Mouse (Mus musculus): ENCODE results near the gene Tmem184a. TPM values are rescaled to one million over a fixed set of nuclear protein-coding genes. Genes with fewer than 3 reads are reported as not detected.
A peak's percentile ranks its signal among the peaks of the same experiment; 100 is the strongest.

Tmem184a gene
- total RNA-seq (2017) = 0.14 TPM in 1 of 2 replicates, not detected in the other

DNA sequence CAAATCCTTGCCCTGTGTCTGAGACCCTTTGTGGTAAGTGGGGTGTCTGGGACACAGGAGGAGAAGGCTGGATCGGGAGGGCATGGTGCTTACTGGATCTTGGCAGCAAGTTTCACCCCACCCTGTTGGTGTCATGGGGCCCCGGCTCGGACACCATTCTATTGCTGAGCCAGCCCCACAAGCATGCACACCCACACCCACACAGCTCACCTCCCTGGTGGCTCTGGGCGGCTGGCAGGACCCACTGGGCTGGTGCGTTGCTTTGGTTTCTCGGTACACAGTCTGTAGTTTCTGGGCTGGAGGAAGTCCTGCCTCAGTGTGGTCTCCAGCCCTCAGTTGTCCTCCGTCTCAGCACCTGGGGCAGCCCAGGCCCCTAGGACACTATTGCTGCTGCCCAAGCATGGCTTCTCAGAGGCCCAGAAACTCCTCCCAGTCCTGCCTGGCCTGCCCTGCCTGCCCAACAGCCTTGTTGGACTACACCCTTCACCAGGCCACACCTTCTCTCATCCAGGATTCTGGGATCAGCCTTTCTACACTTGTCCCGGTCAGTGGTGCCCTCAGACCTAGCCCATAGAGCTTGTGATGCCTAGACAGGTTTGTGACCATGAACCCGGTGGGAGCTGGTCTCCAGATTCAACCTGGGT is at the start of gene Tmem184a:
Tmem184a (minus strand) TSS at position 380 of the 644 bp plus-strand sequence.
- ATAC-seq (replicated peaks; ENCODE audit: low read depth, poor library complexity, severe bottlenecking) = no peak

DNA sequence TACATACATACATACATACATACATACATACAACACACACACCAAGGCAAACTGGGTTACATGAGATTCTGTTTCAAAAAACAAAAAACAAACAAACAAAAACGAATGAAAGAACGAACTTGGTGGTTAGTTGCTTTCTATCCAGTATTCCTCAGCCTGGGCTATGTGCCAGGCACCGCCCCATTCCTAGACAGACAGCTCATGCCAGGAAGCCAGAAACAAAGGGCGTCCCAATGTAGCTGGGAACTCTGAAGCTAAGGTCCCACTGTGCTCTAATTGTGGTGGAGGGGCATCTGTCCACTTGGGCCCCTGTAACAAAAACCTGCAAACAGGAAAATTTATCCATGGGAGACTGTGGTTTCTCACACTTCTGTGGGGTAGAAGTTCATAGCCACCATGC is 43.0 kb upstream of the Tmem184a start:
- no peak for ATAC-seq (replicated peaks; ENCODE audit: low read depth, poor library complexity, severe bottlenecking)

DNA sequence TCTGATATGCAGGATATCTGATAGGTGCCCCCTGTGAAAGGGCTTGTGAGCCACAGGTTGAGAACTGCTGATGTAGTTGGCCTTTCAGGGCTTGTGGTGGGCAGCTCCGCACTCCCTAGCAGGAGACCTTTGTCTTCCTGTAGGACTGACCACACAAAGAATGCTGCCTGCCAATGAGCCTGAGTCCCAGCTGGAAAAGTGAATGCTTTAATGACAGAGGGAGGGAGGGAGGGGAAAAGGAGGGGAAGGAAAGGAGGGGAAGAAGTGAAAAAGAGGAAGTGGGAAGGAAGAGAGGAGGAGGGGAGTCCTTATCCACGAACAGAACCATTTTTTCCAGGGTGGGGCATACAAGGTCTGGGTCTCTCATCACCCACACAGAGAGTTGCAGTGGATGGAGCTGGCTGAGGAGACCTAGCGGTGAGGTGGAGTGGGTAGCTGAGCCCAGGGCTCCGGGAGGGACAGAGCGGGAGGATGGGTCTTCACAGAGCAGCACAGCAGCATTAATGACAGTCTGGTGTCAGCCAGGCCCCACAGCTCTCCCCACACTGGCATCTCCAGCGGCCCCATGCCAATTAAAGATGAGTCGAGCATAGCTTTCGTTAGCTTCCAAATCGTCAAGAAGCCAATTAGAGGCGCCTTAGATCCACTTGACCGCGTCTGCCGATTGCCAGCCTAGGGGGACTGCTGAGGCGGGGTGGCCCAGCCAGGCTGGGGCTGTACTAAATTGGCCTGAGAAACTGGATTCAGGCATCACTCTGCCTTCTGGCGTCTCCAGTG is 40.8 kb upstream of the Tmem184a start:
- no peak for ATAC-seq (replicated peaks; ENCODE audit: low read depth, poor library complexity, severe bottlenecking)

DNA sequence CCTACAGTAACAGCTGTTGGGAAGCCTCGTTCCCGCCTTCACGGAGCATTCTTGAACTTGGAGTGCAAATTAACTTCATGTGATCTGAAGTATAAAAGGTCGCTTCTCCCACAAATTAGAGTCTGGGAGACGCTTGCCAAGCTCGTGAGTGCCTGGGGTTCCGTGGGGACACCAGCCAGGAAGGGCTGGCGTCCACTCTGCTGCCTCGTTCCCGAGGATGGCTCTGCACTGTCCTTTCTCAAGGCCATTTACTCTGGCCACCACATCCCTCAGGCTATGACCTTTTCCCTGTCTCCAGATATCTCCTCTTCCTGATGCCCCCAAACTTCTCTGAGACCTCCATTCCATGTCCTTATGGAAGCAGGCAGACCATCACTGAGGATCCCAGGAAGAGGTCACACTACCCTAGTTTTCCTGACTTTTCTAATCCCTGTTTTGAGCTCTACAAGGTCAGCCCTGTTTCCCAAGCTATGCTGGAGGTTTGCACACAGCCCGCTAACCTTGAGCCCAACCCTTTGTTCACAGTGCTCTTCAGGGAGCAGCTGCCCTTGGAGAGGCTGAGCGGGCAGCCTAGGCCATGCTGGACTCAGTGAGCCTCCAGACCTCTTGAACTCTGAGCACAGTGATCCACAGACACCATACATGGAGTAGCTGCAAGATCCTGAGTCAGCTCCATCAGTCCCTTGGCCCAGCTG is 30.1 kb upstream of the Tmem184a start:
- ATAC-seq (replicated peaks; ENCODE audit: low read depth, poor library complexity, severe bottlenecking) = no peak

DNA sequence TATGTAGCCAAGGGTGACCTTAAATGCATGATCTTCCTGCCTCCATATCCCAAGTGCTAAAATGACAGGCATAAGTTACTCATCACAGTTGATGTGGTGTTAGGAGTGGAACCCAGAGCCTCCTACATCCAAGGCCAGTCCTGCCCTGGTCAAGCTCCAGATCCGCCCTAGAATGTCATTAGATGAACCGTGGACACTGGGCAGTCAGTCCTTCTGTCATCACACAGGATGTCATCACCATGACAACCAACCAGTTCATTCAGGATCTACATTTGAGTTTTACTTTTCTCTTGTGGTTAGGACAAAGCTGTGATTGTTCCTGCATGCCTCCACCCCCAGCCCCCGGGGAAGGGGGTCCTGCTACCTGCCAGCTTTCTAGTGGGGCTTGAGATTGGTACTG is 19.4 kb upstream of the Tmem184a start:
- ATAC-seq (replicated peaks; ENCODE audit: low read depth, poor library complexity, severe bottlenecking) = no peak

DNA sequence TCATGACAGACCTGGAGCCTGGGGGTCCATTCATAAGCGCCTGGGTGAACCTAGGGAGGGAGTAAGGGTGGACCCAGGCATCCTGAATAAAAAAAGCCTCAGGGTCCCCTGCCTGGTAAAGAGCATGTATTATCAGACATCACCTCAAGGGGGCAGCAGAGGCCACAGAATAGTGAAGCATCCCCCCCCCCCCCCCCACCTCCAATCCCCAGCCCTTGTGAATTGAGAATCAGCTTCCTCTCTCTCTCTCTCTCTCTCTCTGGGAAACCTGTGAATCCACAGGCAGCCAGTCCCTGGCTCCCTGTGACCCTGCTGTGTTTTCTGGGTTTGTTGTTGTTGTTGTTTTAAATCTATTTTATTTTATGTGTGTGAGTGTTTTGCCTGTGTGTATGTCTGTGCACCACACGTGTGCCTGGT is 18.8 kb upstream of the Tmem184a start:
- ATAC-seq (replicated peaks; ENCODE audit: low read depth, poor library complexity, severe bottlenecking) = peak; percentile 76

DNA sequence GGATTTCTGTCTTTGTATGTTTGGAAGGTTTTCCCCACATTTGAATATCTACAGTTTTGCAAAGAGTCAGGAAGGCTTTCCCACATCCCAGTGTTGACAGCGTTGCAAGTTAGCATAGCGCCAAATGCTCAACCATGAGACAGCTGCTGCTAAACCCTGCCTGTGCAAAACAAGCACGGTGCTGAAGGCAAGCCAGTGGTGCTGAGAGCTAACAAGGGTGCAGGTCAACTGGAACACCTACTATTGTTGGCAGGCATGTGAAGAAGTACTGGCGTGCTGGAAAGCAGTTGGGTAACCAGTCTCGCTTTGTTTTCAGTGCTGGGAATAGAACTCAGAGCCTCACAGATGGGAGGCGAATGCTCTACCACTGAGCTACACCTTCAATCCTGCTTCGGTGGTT is 16.0 kb upstream of the Tmem184a start:
- no peak for ATAC-seq (replicated peaks; ENCODE audit: low read depth, poor library complexity, severe bottlenecking)

DNA sequence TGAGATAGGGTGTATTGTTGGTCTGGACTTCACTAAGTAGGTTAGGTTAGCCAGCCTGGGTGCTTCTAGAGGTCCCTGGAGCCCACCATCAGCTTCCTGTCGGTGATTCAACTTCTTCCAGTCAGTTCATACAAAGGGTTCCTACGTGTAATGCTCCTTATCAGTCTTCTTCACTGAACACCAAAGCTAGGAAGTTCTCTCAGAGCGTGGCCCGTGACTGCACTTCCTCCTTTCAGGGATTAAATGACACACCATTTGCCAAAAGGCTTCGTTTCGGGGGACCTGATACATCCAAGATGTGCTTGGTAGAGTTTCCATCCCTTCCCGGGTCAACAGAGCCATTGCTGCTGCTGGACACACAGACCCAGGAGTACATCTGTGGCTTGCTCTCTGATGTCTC is 12.4 kb upstream of the Tmem184a start:
- 0 out of 2 replicates have a peak, but pooled peaks have one; percentile 11 for ATAC-seq (replicated peaks; ENCODE audit: low read depth, poor library complexity, severe bottlenecking)

DNA sequence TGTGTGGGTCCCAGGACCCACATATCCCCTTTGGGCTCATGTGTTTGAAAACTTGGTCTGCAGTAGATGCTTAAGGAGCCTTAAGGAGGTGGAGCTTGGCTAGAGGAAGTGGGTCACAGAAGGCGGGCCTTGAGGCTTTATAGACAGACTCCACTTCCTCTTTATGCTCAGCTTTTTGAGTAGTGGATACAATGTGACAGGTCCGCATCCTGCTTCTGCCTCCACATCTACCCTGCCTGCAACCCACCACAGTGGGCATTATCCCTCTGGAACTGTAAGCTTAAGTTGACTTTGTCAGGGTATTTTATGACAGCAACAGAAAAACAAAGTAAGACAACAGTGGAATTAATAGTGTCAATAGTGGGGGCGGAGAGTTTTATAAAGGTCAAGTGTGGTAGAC is 11.0 kb upstream of the Tmem184a start:
- ATAC-seq (replicated peaks; ENCODE audit: low read depth, poor library complexity, severe bottlenecking) = peak; percentile 81

DNA sequence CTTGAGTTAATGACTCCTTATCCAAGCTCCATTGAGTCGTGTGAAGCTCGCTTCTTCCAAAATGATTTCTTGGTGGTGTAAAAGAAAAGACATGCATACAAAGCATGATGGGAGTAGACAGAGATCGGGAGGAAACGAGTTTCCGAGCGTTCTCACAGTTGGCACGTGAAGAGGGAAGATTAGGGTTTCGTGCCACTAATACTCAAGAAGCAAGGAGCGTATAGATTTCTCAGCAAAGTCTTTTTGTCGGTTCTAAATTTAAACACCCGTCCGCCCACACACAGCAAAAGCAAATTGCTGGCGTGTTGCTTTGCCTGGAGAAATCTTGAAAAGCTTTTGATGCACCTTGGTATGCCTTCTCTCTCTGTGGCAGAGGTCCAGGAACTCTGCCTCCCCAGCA is 9.7 kb upstream of the Tmem184a start:
- no peak for ATAC-seq (replicated peaks; ENCODE audit: low read depth, poor library complexity, severe bottlenecking)

DNA sequence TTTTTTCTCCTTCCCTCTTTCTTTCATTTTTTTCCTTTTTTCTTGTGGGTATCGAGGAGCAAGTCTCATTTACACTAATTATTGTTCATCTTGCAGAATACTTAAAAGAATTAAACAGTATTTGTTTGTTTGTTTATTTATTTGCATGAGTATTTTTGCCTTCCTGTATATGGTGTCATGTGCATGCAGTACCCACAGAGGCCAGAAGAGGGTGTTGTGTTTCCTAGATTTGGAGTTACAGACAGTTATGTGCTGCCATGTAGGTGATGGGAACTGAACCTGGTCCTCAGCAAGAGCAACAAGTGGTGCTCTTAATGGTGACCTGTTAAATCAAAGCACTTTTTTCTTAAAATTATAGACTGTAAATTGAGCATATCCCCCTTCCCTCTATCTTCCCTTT is 7.9 kb upstream of the Tmem184a start:
- no peak for ATAC-seq (replicated peaks; ENCODE audit: low read depth, poor library complexity, severe bottlenecking)

DNA sequence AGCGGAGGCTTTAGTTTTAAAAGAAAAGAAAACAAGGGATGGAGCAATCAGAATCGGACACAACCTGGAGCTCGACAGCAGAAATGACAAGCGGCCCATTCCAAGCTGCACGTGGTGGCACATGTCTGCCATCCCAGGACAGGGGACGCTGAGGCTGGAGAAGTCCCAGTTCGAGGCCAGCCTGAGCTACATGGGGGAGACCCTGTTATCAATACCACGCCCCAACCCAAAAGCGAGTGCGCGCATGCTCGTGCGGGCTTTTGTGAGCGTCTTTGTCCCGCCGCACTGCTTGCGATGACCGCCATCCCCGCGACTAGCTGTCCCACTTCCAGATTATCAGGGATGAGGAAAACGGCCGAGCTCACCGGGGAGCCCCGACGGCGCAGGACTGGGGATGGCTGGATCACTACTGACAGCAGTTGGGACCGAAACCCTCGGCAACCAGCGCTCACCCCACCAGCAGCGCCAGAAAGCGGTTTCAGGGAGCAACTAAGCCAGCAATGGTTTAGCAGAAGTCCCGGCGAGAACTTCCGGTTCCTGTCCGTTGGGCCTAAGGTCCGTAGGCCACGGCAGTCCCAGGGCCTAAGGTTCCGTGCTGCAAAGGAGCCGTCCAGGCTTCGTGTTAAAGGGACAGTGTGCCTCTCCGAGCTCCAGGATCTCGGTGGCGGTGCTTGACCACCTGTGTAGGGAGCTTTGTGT is 6.8 kb upstream of the Tmem184a start, which contains the start of the genes Gm26938 and Psmg3:
Gm26938 (minus strand) TSS at position 51 of the 699 bp plus-strand sequence.
Psmg3 (minus strand) TSS at position 529 of the 699 bp plus-strand sequence.
- ATAC-seq (replicated peaks; ENCODE audit: low read depth, poor library complexity, severe bottlenecking) = peak; percentile 88

DNA sequence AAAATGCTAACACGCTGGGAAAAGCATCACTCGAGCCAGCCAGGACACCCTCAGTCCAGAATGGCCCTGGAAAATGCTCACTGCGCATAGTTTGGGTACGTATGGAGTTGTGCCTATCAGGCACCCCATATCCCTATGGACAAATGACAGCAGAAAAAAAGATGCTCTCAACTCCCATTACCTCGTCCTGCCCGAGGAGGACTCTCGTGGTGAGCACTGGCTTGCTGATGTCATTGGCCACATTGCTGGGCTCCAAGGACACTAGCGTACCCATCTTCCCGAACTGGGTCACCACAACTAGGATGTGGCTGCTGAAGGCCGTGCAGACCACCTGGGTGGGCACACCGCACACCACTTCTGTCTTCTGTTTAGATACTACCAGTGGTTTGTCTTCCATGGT is 6.2 kb upstream of the Tmem184a start:
- no peak for ATAC-seq (replicated peaks; ENCODE audit: low read depth, poor library complexity, severe bottlenecking)

DNA sequence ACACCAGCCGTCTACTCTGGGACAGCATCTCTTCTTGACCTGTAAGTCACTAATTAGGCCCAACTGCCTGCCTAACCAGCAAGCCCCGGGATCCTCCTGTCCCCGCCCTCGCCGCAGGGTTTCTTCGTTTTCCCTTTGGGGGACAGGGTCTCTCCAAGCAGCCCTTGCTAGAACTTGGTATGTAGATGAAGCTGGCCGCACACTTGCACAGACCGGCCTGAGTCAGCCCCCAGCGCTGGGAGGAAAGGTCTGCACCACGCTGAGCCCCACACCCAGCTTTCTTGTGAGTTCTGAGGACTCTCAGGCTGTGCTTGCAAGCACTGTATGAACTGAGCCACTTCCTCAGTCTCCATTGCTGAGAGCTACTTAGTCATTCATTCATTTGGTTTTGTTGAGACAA is 4.8 kb upstream of the Tmem184a start:
- ATAC-seq (replicated peaks; ENCODE audit: low read depth, poor library complexity, severe bottlenecking) = no peak

DNA sequence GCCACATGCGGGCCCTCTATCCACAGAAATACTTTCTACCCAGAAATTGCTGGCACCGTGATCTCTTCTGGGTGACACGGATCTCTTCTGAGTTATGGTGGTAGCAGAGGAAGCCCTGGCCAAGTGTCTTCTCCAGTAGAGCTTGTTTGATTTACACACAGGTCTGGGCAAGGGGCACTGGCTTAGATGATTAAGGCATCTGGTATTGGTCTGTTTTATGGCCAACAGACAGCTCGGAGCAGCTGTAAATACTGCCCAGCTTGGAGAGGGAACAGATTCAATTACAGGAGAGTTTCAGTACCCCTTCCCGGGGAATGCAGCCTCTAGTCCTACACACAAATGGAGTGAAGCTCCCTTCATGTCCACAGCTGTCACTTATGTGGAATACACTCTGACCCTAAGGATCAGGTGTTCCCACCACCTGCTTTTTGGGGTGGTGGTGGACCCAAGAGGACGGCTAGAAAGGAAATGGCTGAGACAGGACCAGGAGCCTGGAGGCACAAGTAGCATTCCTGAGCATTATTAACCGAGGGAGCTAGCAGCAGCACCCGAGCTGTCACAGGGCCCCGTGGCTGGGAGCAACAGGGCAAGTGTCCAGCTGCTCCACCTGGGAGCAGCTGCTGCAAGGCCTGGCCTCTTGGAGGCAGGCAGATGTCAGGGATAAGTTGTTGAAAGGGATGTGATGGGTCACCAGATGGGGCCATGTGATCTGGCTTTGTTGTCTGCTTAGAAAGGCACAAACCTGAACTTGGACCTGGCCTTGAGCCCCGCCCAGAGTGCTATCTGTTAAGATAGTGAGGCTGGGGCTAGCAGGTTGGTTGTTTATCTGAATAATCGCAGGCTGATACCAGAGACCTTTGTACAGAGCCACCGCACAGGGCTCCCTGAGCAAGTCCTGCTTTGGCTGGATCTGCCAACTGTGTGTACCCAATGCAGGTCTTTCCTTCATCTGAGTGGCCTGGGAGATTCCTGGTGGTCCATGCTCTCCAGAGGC is 2.0 kb upstream of the Tmem184a start:
- no peak for ATAC-seq (replicated peaks; ENCODE audit: low read depth, poor library complexity, severe bottlenecking)

DNA sequence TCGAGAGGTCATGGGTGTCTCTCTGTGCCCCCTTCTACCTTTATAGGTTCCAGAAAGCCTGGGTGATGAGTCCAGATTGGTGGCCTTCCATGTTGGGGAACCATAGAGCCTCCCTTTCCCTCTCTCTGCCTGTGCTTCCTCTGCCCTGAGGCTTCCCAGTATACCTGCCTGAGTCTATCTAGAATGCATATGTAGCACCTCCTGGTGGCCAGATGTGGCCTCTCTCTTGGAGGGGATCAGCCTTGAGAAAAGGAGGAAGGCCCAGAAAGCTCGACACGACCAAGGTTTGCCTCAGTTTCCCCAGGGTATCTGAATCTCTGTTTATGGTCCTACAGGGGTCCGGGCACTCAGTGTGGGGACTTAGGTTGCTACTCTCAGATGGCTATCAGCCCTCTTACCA is 916 bp downstream of the Tmem184a start:
- ATAC-seq (replicated peaks; ENCODE audit: low read depth, poor library complexity, severe bottlenecking) = peak; percentile 56

DNA sequence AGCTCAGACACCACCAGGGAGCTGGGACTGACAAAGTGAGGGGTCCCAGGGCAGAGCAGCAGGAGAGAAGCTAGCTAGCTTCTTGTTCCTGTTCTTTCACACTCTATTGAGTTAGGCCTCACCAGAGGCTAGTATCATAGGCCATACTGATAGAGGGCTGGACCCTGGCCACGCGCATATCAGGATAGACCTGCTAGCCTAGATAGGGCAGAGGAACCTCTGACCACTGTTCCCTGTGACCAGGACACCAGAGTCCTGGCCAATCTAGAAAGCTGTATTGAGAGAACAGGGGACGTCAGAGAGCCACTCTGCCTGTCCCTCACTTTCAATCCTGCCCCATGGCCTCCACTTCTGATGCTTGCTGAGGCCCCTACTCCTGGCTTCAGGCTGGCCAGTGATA is 1.7 kb downstream of the Tmem184a start:
- no peak for ATAC-seq (replicated peaks; ENCODE audit: low read depth, poor library complexity, severe bottlenecking)

DNA sequence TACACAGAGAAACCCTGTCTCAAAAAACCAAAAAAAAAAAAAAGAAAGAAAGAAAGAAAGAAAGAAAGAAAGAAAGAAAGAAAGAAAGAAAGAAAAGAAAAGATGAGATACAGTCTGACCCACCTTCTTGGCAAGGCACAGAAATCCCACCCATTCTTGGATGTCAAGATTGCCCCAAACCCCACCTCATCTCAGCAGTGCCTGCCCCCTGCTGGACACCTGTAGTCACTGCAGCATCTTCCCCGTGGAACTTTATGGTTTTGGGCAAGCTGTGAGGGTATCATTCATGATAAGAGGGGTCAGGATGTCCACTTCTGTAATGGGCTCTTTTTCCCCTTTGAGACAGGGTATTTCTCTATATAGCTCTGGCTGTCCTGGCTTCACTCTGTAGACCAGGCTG is 2.4 kb downstream of the Tmem184a start:
- ATAC-seq (replicated peaks; ENCODE audit: low read depth, poor library complexity, severe bottlenecking) = peak; percentile 57

DNA sequence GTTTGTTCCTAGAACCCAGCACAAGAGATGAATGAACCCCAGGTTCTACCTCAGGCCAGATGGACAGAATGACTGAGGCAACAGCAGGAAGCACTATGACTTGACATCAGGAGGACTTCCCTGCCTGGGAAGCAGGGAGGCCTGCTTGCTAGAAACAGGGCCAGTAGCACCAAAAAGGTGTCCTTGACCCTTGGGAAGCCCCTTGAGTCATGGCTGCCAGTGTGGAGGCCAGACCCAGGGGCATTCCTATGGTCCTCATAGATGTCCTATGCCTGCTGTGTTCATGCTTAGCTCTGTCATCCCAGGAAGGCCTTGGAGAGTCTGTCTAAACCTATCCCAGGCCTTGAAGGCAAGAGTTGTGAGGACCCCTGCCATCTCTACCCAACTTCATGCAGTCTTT is 3.3 kb downstream of the Tmem184a start:
- ATAC-seq (replicated peaks; ENCODE audit: low read depth, poor library complexity, severe bottlenecking) = no peak

Measured in common myeloid progenitor, adult 5-6 weeks (primary cell).